Mouse (Mus musculus) myocyte (in vitro differentiated cells): ENCODE measurements around the gene Abt1. TPM values are rescaled to one million over a fixed set of nuclear protein-coding genes. Genes with fewer than 3 reads are reported as not detected.
A peak's percentile ranks its signal among the peaks of the same experiment; 100 is the strongest.

Experiments
- H3K27me3 ChIP-seq: one replicate; pipeline ENCODE4 v1.6.1; 2011; ENCODE audit not compliant: control insufficient read depth, insufficient read depth, insufficient read length
- H3K36me3 ChIP-seq: one replicate; pipeline ENCODE4 v1.6.1; 2011; ENCODE audit not compliant: control insufficient read depth, insufficient read depth
- H3K4me2 ChIP-seq: one replicate; pipeline ENCODE4 v1.6.1; 2011; ENCODE audit warnings: low read depth, control low read depth
- H3K4me3 ChIP-seq: one replicate; pipeline ENCODE4 v1.5.1; 2011; ENCODE audit warnings: mild to moderate bottlenecking, control low read depth, moderate library complexity
- H3K79me2 ChIP-seq: one replicate; pipeline ENCODE4 v1.6.1; 2011; ENCODE audit not compliant: control insufficient read depth, insufficient read depth
- H3ac ChIP-seq: one replicate; pipeline ENCODE4 v1.6.1; 2011; ENCODE audit not compliant: control insufficient read depth, insufficient read length
- CEBPB ChIP-seq: IDR thresholded peaks from 2 replicates; pipeline ENCODE4 v1.6.1; 2011; ENCODE audit warnings: mild to moderate bottlenecking, moderate library complexity; ENCODE audit not compliant: poor library complexity, insufficient read depth, severe bottlenecking
- E2F4 ChIP-seq: IDR thresholded peaks from one replicate; pipeline ENCODE4 v1.6.1; 2011; ENCODE audit warnings: mild to moderate bottlenecking, control low read depth, moderate library complexity; ENCODE audit not compliant: insufficient read depth
- MAX ChIP-seq: IDR thresholded peaks from one replicate; pipeline ENCODE4 v1.6.1; 2011; ENCODE audit warnings: low read depth, mild to moderate bottlenecking, control low read depth
- MYOD1 ChIP-seq, 3 experiments: IDR thresholded peaks; one replicate each; pipeline ENCODE4 v1.6.1; 2011; ENCODE audit warnings: control low read depth in 2 of 3, low read depth in 2 of 3, mild to moderate bottlenecking in 2 of 3, moderate library complexity in 1 of 3; ENCODE audit not compliant: insufficient read length in 2 of 3, control insufficient read depth in 1 of 3
- MYOG ChIP-seq, 3 experiments: IDR thresholded peaks; one replicate each; pipeline ENCODE4 v1.6.1; 2011; ENCODE audit warnings: control low read depth in 2 of 3, low read depth in 2 of 3, mild to moderate bottlenecking in 2 of 3; ENCODE audit not compliant: insufficient read length in 2 of 3, control insufficient read depth in 1 of 3, insufficient read depth in 1 of 3
- POLR2A ChIP-seq: IDR thresholded peaks from one replicate; pipeline ENCODE4 v1.6.1; 2011; ENCODE audit warnings: low read depth, mild to moderate bottlenecking, control low read depth, moderate library complexity; ENCODE audit not compliant: insufficient read length
- POLR2AphosphoS2 ChIP-seq: IDR thresholded peaks from one replicate; pipeline ENCODE4 v1.6.1; 2011; ENCODE audit warnings: low read depth, control low read depth; ENCODE audit not compliant: insufficient read length
- REST ChIP-seq: IDR thresholded peaks from one replicate; pipeline ENCODE4 v1.6.1; 2011; ENCODE audit warnings: mild to moderate bottlenecking, control low read depth, moderate library complexity; ENCODE audit not compliant: insufficient read depth, insufficient read length
- SRF ChIP-seq: IDR thresholded peaks from one replicate; pipeline ENCODE4 v1.6.1; 2011; ENCODE audit warnings: low read depth; ENCODE audit not compliant: control insufficient read depth, insufficient read length
- TCF12 ChIP-seq: IDR thresholded peaks from one replicate; pipeline ENCODE4 v1.6.1; 2011; ENCODE audit warnings: mild to moderate bottlenecking, control low read depth; ENCODE audit not compliant: poor library complexity, insufficient read depth, severe bottlenecking
- TCF3 ChIP-seq: IDR thresholded peaks from one replicate; pipeline ENCODE4 v1.6.1; 2011; ENCODE audit warnings: low read depth, control low read depth; ENCODE audit not compliant: insufficient read length
- USF1 ChIP-seq: IDR thresholded peaks from one replicate; pipeline ENCODE4 v1.6.1; 2011; ENCODE audit warnings: low read depth, mild to moderate bottlenecking, control low read depth, moderate library complexity
- polyA plus RNA-seq: library from polyadenylated mRNA; unstranded; fragments of >200 nt; fragmentation: generic; extraction: Trizol; gene quantifications from one replicate; pipeline ENCODE4 v1.2.1, GENCODE M21; 2012; ENCODE audit warnings: missing spikeins

The Abt1 gene
- polyA plus RNA-seq, 1 experiment: 7.4 TPM

GRCm38 (mm10) chr13:23424494-23425325 lies 1.0 kb upstream of the Abt1 start:
- TF ChIP-seq MYOG (IDR thresholded peaks at IDR 0.05; ENCODE audit: control insufficient read depth in 1 of 3, insufficient read depth in 1 of 3, insufficient read length in 2 of 3, low read depth in 2 of 3) (peak in 1 of 3 experiments; percentile 74), MAX (no peak), SRF (no peak), POLR2AphosphoS2 (peak; percentile 53), REST (no peak), POLR2A (peak; percentile 52), USF1 (no peak), CEBPB (no peak), MYOD1 (IDR thresholded peaks at IDR 0.05; ENCODE audit: control insufficient read depth in 1 of 3, insufficient read length in 2 of 3, low read depth in 2 of 3) (peak in 1 of 3 experiments; percentile 58)
- Histone ChIP-seq H3K4me2 (peak overlapping the region; percentile 89), H3K79me2 (peaks cover 19% of the 10 kb centered on the region), H3K36me3 (peaks cover 14% of the 10 kb centered on the region), H3ac (no peak overlapping the region), H3K4me3 (peak overlapping the region; percentile 97), H3K27me3 (no peaks in the 10 kb centered on the region)

GRCm38 (mm10) chr13:23424052-23424380 lies 350 bp upstream of the Abt1 start:
- H3K4me3 ChIP-seq: peak overlapping the region; percentile 97
- no peaks in the 10 kb centered on the region for H3K27me3 ChIP-seq
- H3K79me2 ChIP-seq: peaks cover 19% of the 10 kb centered on the region
- H3ac ChIP-seq: peak overlapping the region; percentile 35
- no peak for TF ChIP-seq MYOD1 (IDR thresholded peaks at IDR 0.05; ENCODE audit: control insufficient read depth in 1 of 3, insufficient read length in 2 of 3, low read depth in 2 of 3)
- no peak for TF ChIP-seq TCF3
- TF ChIP-seq USF1: no peak
- no peak for TF ChIP-seq POLR2A
- no peak for TF ChIP-seq E2F4
- no peak for TF ChIP-seq MYOG (IDR thresholded peaks at IDR 0.05; ENCODE audit: control insufficient read depth in 1 of 3, insufficient read depth in 1 of 3, insufficient read length in 2 of 3, low read depth in 2 of 3)
- TF ChIP-seq POLR2AphosphoS2: no peak
- no peak for TF ChIP-seq SRF
- TF ChIP-seq CEBPB: no peak
- no peak for TF ChIP-seq MAX
- TF ChIP-seq REST: no peak
- no peak for TF ChIP-seq TCF12
- peak overlapping the region; percentile 89 for H3K4me2 ChIP-seq
- peaks cover 19% of the 10 kb centered on the region for H3K36me3 ChIP-seq

- peak overlapping the region; percentile 97 for H3K4me3 ChIP-seq
- H3K79me2 ChIP-seq: peaks cover 19% of the 10 kb centered on the region
- no peaks in the 10 kb centered on the region for H3K27me3 ChIP-seq
- peak overlapping the region; percentile 64 for H3K4me2 ChIP-seq
- peaks cover 19% of the 10 kb centered on the region for H3K36me3 ChIP-seq
- TF ChIP-seq POLR2A: no peak
- TF ChIP-seq MYOD1 (IDR thresholded peaks at IDR 0.05; ENCODE audit: control insufficient read depth in 1 of 3, insufficient read length in 2 of 3, low read depth in 2 of 3): no peak
- no peak for TF ChIP-seq TCF3
- TF ChIP-seq CEBPB: no peak
- TF ChIP-seq TCF12: no peak
- no peak for TF ChIP-seq SRF
- no peak for TF ChIP-seq MYOG (IDR thresholded peaks at IDR 0.05; ENCODE audit: control insufficient read depth in 1 of 3, insufficient read depth in 1 of 3, insufficient read length in 2 of 3, low read depth in 2 of 3)
- no peak for TF ChIP-seq E2F4
- TF ChIP-seq USF1: no peak
- TF ChIP-seq POLR2AphosphoS2: no peak
- TF ChIP-seq REST: no peak
- no peak for TF ChIP-seq MAX
- no peak overlapping the region for H3ac ChIP-seq
These were observed 1.3 kb downstream of the Abt1 start for GRCm38 (mm10) chr13:23422351-23422750.

GRCm38 (mm10) chr13:23412630-23413521 lies 10.8 kb downstream of the Abt1 start:
- Histone ChIP-seq H3K4me2 (peak overlapping the region; percentile 53), H3K27me3 (peaks cover 6% of the 10 kb centered on the region), H3K4me3 (no peak overlapping the region), H3K79me2 (no peaks in the 10 kb centered on the region), H3K36me3 (no peaks in the 10 kb centered on the region), H3ac (no peak overlapping the region)
- TF ChIP-seq MAX: no peak
- no peak for TF ChIP-seq TCF3
- TF ChIP-seq E2F4: no peak
- no peak for TF ChIP-seq MYOD1 (IDR thresholded peaks at IDR 0.05; ENCODE audit: control insufficient read depth in 1 of 3, insufficient read length in 2 of 3, low read depth in 2 of 3)
- TF ChIP-seq TCF12: no peak
- no peak for TF ChIP-seq CEBPB
